Mouse (Mus musculus) ES-Bruce4 (cell line): ENCODE results near the gene Drc1.

Experiments
- CTCF ChIP-seq: IDR thresholded peaks from one replicate; pipeline ENCODE4 v1.8.1; 2011; ENCODE audit warnings: low read depth, low read length
- EP300 ChIP-seq: IDR thresholded peaks from 2 replicates; pipeline ENCODE4 v1.6.1; 2011; ENCODE audit warnings: low read depth, low read length; ENCODE audit not compliant: insufficient read depth
- POLR2A ChIP-seq: IDR thresholded peaks from one replicate; pipeline ENCODE4 v1.8.1; 2011; ENCODE audit warnings: low read length; ENCODE audit not compliant: insufficient read depth

GRCm38 (mm10) chr5:30400521-30400920, 119.3 kb downstream of the Drc1 start:
- no peak for TF ChIP-seq POLR2A
- TF ChIP-seq CTCF, result no peak
- no peak for TF ChIP-seq EP300
